Mouse (Mus musculus): ENCODE results near the gene Gnl1. TPM values are rescaled to one million over a fixed set of nuclear protein-coding genes. Genes with fewer than 3 reads are reported as not detected.
A peak's percentile ranks its signal among the peaks of the same experiment; 100 is the strongest.

The Gnl1 gene
- polyA plus RNA-seq, 1 experiment from 2014 or later = 29.6 TPM

DNA sequence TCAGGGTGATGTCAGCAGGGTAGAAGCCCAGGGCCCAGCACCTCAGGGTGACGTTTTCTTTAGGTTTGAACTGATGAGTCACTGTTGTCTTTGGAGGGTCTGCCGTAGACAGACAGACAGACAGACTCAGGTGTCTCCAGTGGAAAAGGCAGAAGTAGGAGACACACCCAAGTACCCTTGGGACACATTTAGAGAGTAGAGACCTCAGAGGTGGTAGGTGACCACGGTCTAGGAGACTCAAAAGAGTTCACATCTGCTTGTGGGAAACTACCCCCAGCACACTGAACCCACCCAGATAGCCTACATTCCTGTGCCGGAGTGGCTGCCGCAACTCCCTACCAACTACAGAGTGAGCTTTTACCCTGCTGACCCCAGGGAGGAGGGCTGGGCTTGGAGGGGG, 35.3 kb downstream of the Gnl1 start:
- no peak for ATAC-seq
- Histone ChIP-seq H3K4me3 (ENCODE audit: low read depth, low read length) (no peak overlapping the region), H3K36me3 (ENCODE audit: insufficient read depth, low read length) (no peaks in the 10 kb centered on the region; the same call in 1 of the 2 replicates), H3K27me3 (replicated peaks; ENCODE audit: insufficient read depth, low read length) (no peaks in the 10 kb centered on the region), H3K4me2 (replicated peaks; ENCODE audit: low read depth, low read length) (no peak overlapping the region), H3K9me3 (ENCODE audit: low read length) (no peaks in the 10 kb centered on the region), H3K4me1 (ENCODE audit: insufficient read depth, low read depth, low read length) (no peaks in the 10 kb centered on the region), H3K9ac (replicated peaks; ENCODE audit: low read depth) (no peak overlapping the region), H3K27ac (ENCODE audit: low read length) (no peak overlapping the region)
- no peak for TF ChIP-seq CTCF (IDR thresholded peaks at IDR 0.05)
- no peak for DNase-seq (ENCODE audit: low spot score)
- 89% methylated on average over 5 of the region's 5 CpGs for WGBS

- DNase-seq (ENCODE audit: low spot score) = no peak
- no peak for ATAC-seq
- Histone ChIP-seq H3K27me3 (replicated peaks; ENCODE audit: insufficient read depth, low read length) (no peaks in the 10 kb centered on the region), H3K4me3 (ENCODE audit: low read depth, low read length) (no peak overlapping the region), H3K4me1 (ENCODE audit: insufficient read depth, low read depth, low read length) (no peaks in the 10 kb centered on the region), H3K9ac (replicated peaks; ENCODE audit: low read depth) (no peak overlapping the region), H3K36me3 (ENCODE audit: insufficient read depth, low read length) (no peaks in the 10 kb centered on the region; the same call in 1 of the 2 replicates), H3K9me3 (ENCODE audit: low read length) (no peaks in the 10 kb centered on the region), H3K4me2 (replicated peaks; ENCODE audit: low read depth, low read length) (no peak overlapping the region), H3K27ac (ENCODE audit: low read length) (no peak overlapping the region)
- whole genome bisulfite sequencing = 85% methylated on average over 5 of the region's 5 CpGs
- no peak for TF ChIP-seq EP300 (IDR thresholded peaks at IDR 0.05)
- no peak for TF ChIP-seq CTCF (IDR thresholded peaks at IDR 0.05)
These were observed 37.4 kb downstream of the Gnl1 start for GRCm38 (mm10) chr17:36017046-36017445.

DNA sequence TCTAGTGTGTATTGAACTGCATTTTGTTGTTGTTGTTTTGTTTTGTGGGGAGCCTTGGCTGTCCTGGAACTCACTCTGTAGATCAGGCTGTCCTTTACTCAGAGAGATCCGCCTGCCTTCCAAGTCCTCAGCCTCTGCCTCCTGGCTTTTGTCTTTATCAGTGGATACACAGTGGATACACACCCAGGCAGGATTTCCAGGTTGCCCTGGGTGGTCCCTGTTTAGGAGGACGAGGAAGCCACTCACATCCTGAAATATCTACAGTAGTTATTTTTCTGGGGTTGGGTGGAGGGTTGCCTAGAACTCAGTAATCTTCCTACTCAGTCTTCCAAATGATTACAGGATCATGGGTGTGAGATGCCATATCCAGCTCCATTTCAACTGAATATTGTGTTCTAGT, 39.3 kb downstream of the Gnl1 start:
- Histone ChIP-seq H3K4me1 (ENCODE audit: insufficient read depth, low read depth, low read length) (peaks cover 2% of the 10 kb centered on the region; the same call in 1 of the 2 replicates), H3K27ac (ENCODE audit: low read length) (no peak overlapping the region), H3K36me3 (ENCODE audit: insufficient read depth, low read length) (no peaks in the 10 kb centered on the region; the same call in 1 of the 2 replicates), H3K9ac (replicated peaks; ENCODE audit: low read depth) (no peak overlapping the region), H3K27me3 (replicated peaks; ENCODE audit: insufficient read depth, low read length) (no peaks in the 10 kb centered on the region), H3K4me2 (replicated peaks; ENCODE audit: low read depth, low read length) (0 out of 2 replicates have a peak overlapping the region, but pooled peaks have one; percentile 2), H3K4me3 (ENCODE audit: low read depth, low read length) (no peak overlapping the region), H3K9me3 (ENCODE audit: low read length) (no peaks in the 10 kb centered on the region)
- DNase-seq (ENCODE audit: low spot score) (no peak), ATAC-seq (0 out of 2 replicates have a peak, but pooled peaks have one; percentile 5)
- TF ChIP-seq CTCF (IDR thresholded peaks at IDR 0.05) = no peak
- TF ChIP-seq EP300 (IDR thresholded peaks at IDR 0.05) = no peak
- 30% methylated on average over 2 of the region's 2 CpGs for WGBS

- Histone ChIP-seq H3K4me1 (ENCODE audit: insufficient read depth, low read depth, low read length) (peaks cover 6% of the 10 kb centered on the region; the same call in 1 of the 2 replicates), H3K9ac (replicated peaks; ENCODE audit: low read depth) (no peak overlapping the region), H3K4me3 (ENCODE audit: low read depth, low read length) (peak overlapping the region; percentile 23), H3K27me3 (replicated peaks; ENCODE audit: insufficient read depth, low read length) (no peaks in the 10 kb centered on the region), H3K27ac (ENCODE audit: low read length) (peak overlapping the region; percentile 75; the same call in 1 of the 2 replicates), H3K4me2 (replicated peaks; ENCODE audit: low read depth, low read length) (peak overlapping the region; percentile 49), H3K9me3 (ENCODE audit: low read length) (no peaks in the 10 kb centered on the region), H3K36me3 (ENCODE audit: insufficient read depth, low read length) (no peaks in the 10 kb centered on the region; the same call in 1 of the 2 replicates)
- TF ChIP-seq EP300 (IDR thresholded peaks at IDR 0.05) (no peak), CTCF (IDR thresholded peaks at IDR 0.05) (no peak)
- ATAC-seq (no peak), DNase-seq (ENCODE audit: low spot score) (no peak)
- WGBS = 54% methylated on average over 3 of the region's 3 CpGs
These were observed 39.9 kb downstream of the Gnl1 start for GRCm38 (mm10) chr17:36019519-36019918.

DNA sequence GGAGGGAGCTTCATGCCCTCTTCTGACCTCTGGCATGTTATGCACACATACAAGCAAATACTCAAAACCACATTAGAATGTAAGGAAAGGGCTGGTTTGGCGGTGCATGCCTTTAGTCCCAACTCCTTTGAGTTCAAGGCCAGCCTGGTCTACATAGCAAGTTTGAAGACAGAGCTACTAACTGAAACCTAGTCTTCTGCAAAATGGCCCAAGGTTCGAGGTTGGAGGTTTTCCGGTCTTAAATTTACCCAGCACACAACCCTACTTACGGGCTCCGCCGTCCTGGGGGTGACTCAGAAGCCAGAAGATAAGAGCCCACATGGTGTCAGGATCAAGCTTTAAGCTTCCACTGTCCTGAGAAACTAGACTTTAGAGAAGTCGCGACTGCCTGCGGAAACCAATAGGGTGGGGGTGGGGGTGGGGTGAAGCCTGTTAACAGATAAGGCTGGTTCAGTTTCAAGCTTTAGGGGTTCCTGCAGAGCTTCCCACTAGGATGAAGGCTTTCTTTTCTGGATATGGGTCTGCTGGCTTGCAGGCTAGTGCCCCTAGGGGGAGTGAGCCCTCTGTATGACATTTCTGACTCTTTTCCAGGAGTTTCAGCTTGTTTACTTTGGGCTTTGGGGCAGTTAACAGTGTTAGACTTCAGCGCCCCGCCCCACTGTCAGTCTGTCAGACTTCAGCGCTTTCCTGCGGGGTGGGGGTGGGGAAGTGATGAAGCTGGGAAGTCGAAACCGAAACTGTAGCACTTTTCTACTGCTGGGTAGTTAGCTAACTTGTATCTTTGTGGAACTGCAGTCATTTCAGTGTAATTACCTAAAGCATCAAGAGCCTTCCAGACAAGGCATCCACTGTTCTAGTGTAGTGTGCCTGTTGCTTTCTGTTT, 40.8 kb downstream of the Gnl1 start, which contains the start of gene H2-T24:
Gene H2-T24 (minus strand): TSS at position 370 of the 883 bp plus-strand sequence.
- peak within 1 kb of the TSS; percentile 75 for H3K27ac ChIP-seq (ENCODE audit: low read length)
- ATAC-seq = peak; percentile 82
- H3K4me1 ChIP-seq (ENCODE audit: insufficient read depth, low read depth, low read length) = peaks cover 6% of the 10 kb centered on the region; the same call in 1 of the 2 replicates
- H3K27me3 ChIP-seq (replicated peaks; ENCODE audit: insufficient read depth, low read length) = no peaks in the 10 kb centered on the region
- no peaks in the 10 kb centered on the region for H3K36me3 ChIP-seq (ENCODE audit: insufficient read depth, low read length)
- peak within 1 kb of the TSS; percentile 49 for H3K4me2 ChIP-seq (replicated peaks; ENCODE audit: low read depth, low read length)
- H3K9ac ChIP-seq (replicated peaks; ENCODE audit: low read depth) = no peak within 1 kb of the TSS
- H3K9me3 ChIP-seq (ENCODE audit: low read length) = no peaks in the 10 kb centered on the region
- DNase-seq (ENCODE audit: low spot score) = peak; percentile 88
- H3K4me3 ChIP-seq (ENCODE audit: low read depth, low read length) = peak within 1 kb of the TSS; percentile 23
- TF ChIP-seq CTCF (IDR thresholded peaks at IDR 0.05) (peak; percentile 59), EP300 (IDR thresholded peaks at IDR 0.05) (peak; percentile 72)
- whole genome bisulfite sequencing = 23% methylated on average over 15 of the region's 15 CpGs

DNA sequence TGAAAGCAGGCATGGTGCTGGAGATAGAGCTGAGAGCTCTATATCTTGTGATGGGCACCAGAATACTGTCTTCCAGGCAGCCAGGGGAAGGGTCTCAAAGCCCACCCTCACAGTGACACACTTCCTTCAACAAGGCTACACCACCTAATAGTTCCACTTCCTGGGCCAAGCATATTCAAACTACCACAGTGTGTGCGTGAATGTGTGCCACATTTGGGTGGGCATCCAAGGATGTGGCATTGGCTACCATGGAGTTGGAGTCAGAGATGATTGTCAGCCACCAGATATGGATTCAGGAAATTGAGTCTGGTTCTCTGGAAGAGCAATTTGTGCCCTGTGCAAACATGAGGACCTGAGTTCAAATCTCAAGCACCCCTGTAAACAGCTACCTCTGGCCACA, 41.7 kb downstream of the Gnl1 start:
- Histone ChIP-seq H3K4me3 (ENCODE audit: low read depth, low read length) (no peak overlapping the region), H3K4me2 (replicated peaks; ENCODE audit: low read depth, low read length) (peak overlapping the region; percentile 49), H3K9me3 (ENCODE audit: low read length) (no peaks in the 10 kb centered on the region), H3K9ac (replicated peaks; ENCODE audit: low read depth) (no peak overlapping the region), H3K27ac (ENCODE audit: low read length) (peak overlapping the region; percentile 75), H3K4me1 (ENCODE audit: insufficient read depth, low read depth, low read length) (peaks cover 6% of the 10 kb centered on the region; the same call in 1 of the 2 replicates), H3K36me3 (ENCODE audit: insufficient read depth, low read length) (no peaks in the 10 kb centered on the region), H3K27me3 (replicated peaks; ENCODE audit: insufficient read depth, low read length) (no peaks in the 10 kb centered on the region)
- no peak for TF ChIP-seq CTCF (IDR thresholded peaks at IDR 0.05)
- no peak for TF ChIP-seq EP300 (IDR thresholded peaks at IDR 0.05)
- 83% methylated on average over 1 of the region's 1 CpGs for WGBS
- DNase-seq (ENCODE audit: low spot score) = no peak
- no peak for ATAC-seq

Data from lung, postnatal 0 days (tissue).